Mouse (Mus musculus): ENCODE data around the gene Ranbp1.

GRCm38 (mm10) chr16:18233451-18233850, 15.1 kb downstream of the Ranbp1 start:
- TF ChIP-seq CTCF (IDR thresholded peaks at IDR 0.05; ENCODE audit: low read depth, low read length): no peak
- no peak for TF ChIP-seq POLR2A (IDR thresholded peaks at IDR 0.05; ENCODE audit: extremely low read depth, insufficient read depth, low read length)
